Mouse (Mus musculus) left cerebral cortex, adult 18-20 months (tissue): ENCODE results near the gene Amz2. TPM values are rescaled to one million over a fixed set of nuclear protein-coding genes. Genes with fewer than 3 reads are reported as not detected.
A peak's percentile ranks its signal among the peaks of the same experiment; 100 is the strongest.

Experiments used
- DNase-seq, 2 experiments: peaks; one replicate each; pipeline ENCODE4 v3.0.0; 2021 to 2022; ENCODE audit warnings: low spot score in 2 of 2, mixed read lengths in 1 of 2
- total RNA-seq, 2 experiments: library from RNA; stranded (reverse); gene quantifications; 2 replicates each; pipeline ENCODE4 v1.2.3; 2021

Gene Amz2
- total RNA-seq, 2 experiments from 2014 or later: 49.2 to 56.1 TPM

- no peak for DNase-seq
Observed at GRCm38 (mm10) chr11:109419961-109420566, 5.7 kb upstream of the Amz2 start.

- no peak for DNase-seq
Observed at GRCm38 (mm10) chr11:109420567-109420962, 5.2 kb upstream of the Amz2 start.

GRCm38 (mm10) chr11:109421205-109421604, 4.5 kb upstream of the Amz2 start:
- no peak for DNase-seq

GRCm38 (mm10) chr11:109422263-109422662, 3.5 kb upstream of the Amz2 start:
- DNase-seq: no peak

GRCm38 (mm10) chr11:109423294-109423693, 2.5 kb upstream of the Amz2 start:
- DNase-seq: no peak

- DNase-seq: no peak
Observed at GRCm38 (mm10) chr11:109426272-109426586, 483 bp downstream of the Amz2 start.

- no peak for DNase-seq
Observed at GRCm38 (mm10) chr11:109427353-109427752, 1.6 kb downstream of the Amz2 start.

GRCm38 (mm10) chr11:109434233-109434798, 8.6 kb downstream of the Amz2 start:
- no peak for DNase-seq

GRCm38 (mm10) chr11:109436889-109437288, 11.1 kb downstream of the Amz2 start:
- no peak for DNase-seq

GRCm38 (mm10) chr11:109439209-109439608, 13.5 kb downstream of the Amz2 start:
- no peak for DNase-seq

GRCm38 (mm10) chr11:109439829-109440340, 14.1 kb downstream of the Amz2 start:
- DNase-seq: peak; percentile 53 to 58

GRCm38 (mm10) chr11:109440641-109441040, 14.9 kb downstream of the Amz2 start:
- no peak for DNase-seq

GRCm38 (mm10) chr11:109441119-109441518, 15.4 kb downstream of the Amz2 start:
- no peak for DNase-seq

- DNase-seq: no peak
Observed at GRCm38 (mm10) chr11:109442166-109442730, 16.5 kb downstream of the Amz2 start.

GRCm38 (mm10) chr11:109443468-109444263, 17.9 kb downstream of the Amz2 start:
- DNase-seq: no peak

GRCm38 (mm10) chr11:109444600-109444999, 18.9 kb downstream of the Amz2 start:
- peak in 1 of 2 experiments; percentile 20 for DNase-seq

- DNase-seq: peak in 1 of 2 experiments; percentile 18
Observed at GRCm38 (mm10) chr11:109445438-109446035, 19.8 kb downstream of the Amz2 start.

GRCm38 (mm10) chr11:109451169-109451568, 25.4 kb downstream of the Amz2 start:
- no peak for DNase-seq

GRCm38 (mm10) chr11:109456261-109456660, 30.5 kb downstream of the Amz2 start:
- no peak for DNase-seq

- DNase-seq: peak in 1 of 2 experiments; percentile 22
Observed at GRCm38 (mm10) chr11:109458165-109458564, 32.4 kb downstream of the Amz2 start.

- DNase-seq: no peak
Observed at GRCm38 (mm10) chr11:109460586-109460985, 34.8 kb downstream of the Amz2 start.
